Mouse (Mus musculus) erythroblast, embryonic 14.5 days (primary cell): Measurements from ENCODE around the gene Relch.

Source experiments
- GATA1 ChIP-seq: IDR thresholded peaks from 2 replicates; pipeline ENCODE4 v1.6.1; 2012; ENCODE audit warnings: low read length, inconsistent platforms, mixed read lengths
- TAL1 ChIP-seq: IDR thresholded peaks from 3 replicates; pipeline ENCODE4 v1.6.1; 2012; ENCODE audit warnings: low read length, inconsistent platforms, mixed read lengths

DNA sequence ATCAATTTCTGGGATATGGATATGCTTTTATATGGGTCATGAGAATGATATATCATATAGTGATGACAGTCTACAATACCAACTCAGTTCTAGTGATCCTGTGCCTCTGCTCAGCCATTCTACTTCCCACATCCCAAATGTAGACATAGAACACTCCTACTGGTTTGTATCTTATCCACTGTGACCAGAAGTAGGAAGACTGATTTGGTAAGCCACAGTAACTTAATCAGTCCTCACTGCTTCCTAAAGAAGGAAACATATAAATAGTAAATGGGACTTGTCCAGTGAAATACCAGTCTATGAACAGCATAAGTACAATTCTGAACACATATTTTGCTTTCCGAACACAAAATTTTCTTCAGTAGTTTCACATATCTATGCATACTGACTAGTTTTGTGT lies 9.7 kb upstream of the Relch start:
- TF ChIP-seq GATA1 (no peak), TAL1 (no peak)
